37 mouse cellular contexts compared by ENCODE assay signal in genomic region chr14:26975490-26975889, GRCm38 (mm10). TPM values are rescaled to one million over a fixed set of nuclear protein-coding genes. Genes with fewer than 3 reads are reported as not detected.
DNase-seq lines count a peak whose midpoint lies in the region; ATAC-seq and TF ChIP-seq lines count a peak whose summit lies in the region.
"Had no signal": no experiment of that assay in that cellular context is flagged by ENCODE, and none has a peak within 500 bp of the region (broad histone marks: within the 10 kb centered on the region; RNA-seq: fewer than 3 reads in every experiment).

No protein-coding gene starts in this region.

- no peaks in the 10 kb centered on the region for H3K36me3 ChIP-seq in heart, embryonic 11.5 days (ENCODE audit: control insufficient read depth, insufficient read depth, low read length)
- no peaks in the 10 kb centered on the region for H3K36me3 ChIP-seq in heart, embryonic 16.5 days (ENCODE audit: control insufficient read depth, insufficient read depth)
- no peaks in the 10 kb centered on the region for H3K36me3 ChIP-seq in heart, adult 2 months (ENCODE audit: control insufficient read depth, insufficient read depth, low read length)
- H3K36me3 ChIP-seq in testis, adult 2 months (ENCODE audit: control insufficient read depth, insufficient read depth, low read length) = no peaks in the 10 kb centered on the region
- H3K36me3 ChIP-seq: forebrain, embryonic 12.5 days; hindbrain, embryonic 10.5 days; hindbrain, embryonic 15.5 days; kidney, embryonic 15.5 days; liver, embryonic 12.5 days had no signal

- no peak overlapping the region for H3K9ac ChIP-seq in heart, embryonic 11.5 days (ENCODE audit: low read depth, low read length)
- no peak overlapping the region for H3K9ac ChIP-seq in heart, embryonic 16.5 days (ENCODE audit: low read length)
- H3K9ac ChIP-seq in heart, adult 2 months (ENCODE audit: low read depth, low read length) = no peak overlapping the region
- H3K9ac ChIP-seq: forebrain, embryonic 12.5 days; hindbrain, embryonic 15.5 days; kidney, embryonic 15.5 days; liver, embryonic 12.5 days; liver, postnatal 0 days had no signal

- no peak overlapping the region for H3K4me3 ChIP-seq in heart, embryonic 11.5 days (ENCODE audit: low read depth, low read length)
- H3K4me3 ChIP-seq in heart, embryonic 16.5 days (ENCODE audit: low read length) = no peak overlapping the region
- no peak overlapping the region for H3K4me3 ChIP-seq in heart, adult 2 months
- H3K4me3 ChIP-seq in testis, adult 2 months (ENCODE audit: control insufficient read depth, low read depth, low read length) = no peak overlapping the region
- H3K4me3 ChIP-seq: erythroblast, embryonic 14.5 days; forebrain, embryonic 12.5 days; hindbrain, embryonic 10.5 days; hindbrain, embryonic 15.5 days; kidney, embryonic 15.5 days; layer of hippocampus, adult 2 months; left cerebral cortex, adult 2 months; liver, embryonic 12.5 days had no signal

- no peak overlapping the region for H3K4me2 ChIP-seq in heart, embryonic 11.5 days
- H3K4me2 ChIP-seq in heart, embryonic 16.5 days (ENCODE audit: low read depth, low read length) = no peak overlapping the region
- H3K4me2 ChIP-seq: forebrain, embryonic 12.5 days; hindbrain, embryonic 15.5 days; kidney, embryonic 15.5 days; liver, embryonic 12.5 days; midbrain, embryonic 11.5 days had no signal

- H3K9me3 ChIP-seq in heart, embryonic 11.5 days (replicated peaks; ENCODE audit: control insufficient read depth, low read length) = no peaks in the 10 kb centered on the region
- no peaks in the 10 kb centered on the region for H3K9me3 ChIP-seq in heart, embryonic 16.5 days (replicated peaks; ENCODE audit: control insufficient read depth, low read length)
- H3K9me3 ChIP-seq: hindbrain, embryonic 10.5 days; hindbrain, embryonic 15.5 days; kidney, embryonic 15.5 days; liver, embryonic 12.5 days had no signal

- no peak for TF ChIP-seq CTCF in heart, adult 2 months (IDR thresholded peaks at IDR 0.05)
- no peak for TF ChIP-seq CTCF in testis, adult 2 months (IDR thresholded peaks at IDR 0.05; ENCODE audit: control insufficient read depth, insufficient read depth, insufficient replicate concordance, low read depth, low read length)

- 62% methylated on average over 3 of the region's 3 CpGs for WGBS in heart, embryonic 11.5 days (ENCODE audit: insufficient replicate concordance)
- 54% methylated on average over 3 of the region's 3 CpGs for WGBS in heart, embryonic 16.5 days
- WGBS in heart, adult 2 months = 70% methylated on average over 3 of the region's 3 CpGs

- H3K27me3 ChIP-seq in heart, embryonic 11.5 days (ENCODE audit: control insufficient read depth, insufficient read depth, low read length) = no peaks in the 10 kb centered on the region
- no peaks in the 10 kb centered on the region for H3K27me3 ChIP-seq in heart, embryonic 16.5 days (ENCODE audit: control insufficient read depth, insufficient read depth, low read length)
- H3K27me3 ChIP-seq in heart, adult 2 months (ENCODE audit: control insufficient read depth, insufficient read depth, low read length) = no peaks in the 10 kb centered on the region
- no peaks in the 10 kb centered on the region for H3K27me3 ChIP-seq in testis, adult 2 months (ENCODE audit: control insufficient read depth, insufficient read depth, low read length)
- H3K27me3 ChIP-seq: hindbrain, embryonic 15.5 days; kidney, embryonic 15.5 days; liver, embryonic 12.5 days had no signal

- intact Hi-C loops in heart, adult 2 months (cut with DNase I) = loop anchor here (10.0 kb wide), 1 partner anchor 449 kb away; the partner anchor contains the start of gene Fam208a
- intact Hi-C loops in left cerebral cortex, postnatal 36 days (cut with DNase I) = loop anchor here (10.0 kb wide), 2 partner anchors 301 to 449 kb away; partner anchors contain the start of gene Fam208a

- no peak for TF ChIP-seq EP300 in heart, adult 2 months (IDR thresholded peaks at IDR 0.05; ENCODE audit: insufficient read depth, low read depth, low read length)

- ATAC-seq in heart, embryonic 11.5 days (replicated peaks; ENCODE audit: insufficient number of reproducible peaks, low FRiP score, low TSS enrichment) = no peak
- ATAC-seq in heart, embryonic 16.5 days (replicated peaks; ENCODE audit: extremely low read depth, insufficient read depth, low FRiP score) = no peak
- ATAC-seq: inflammation-experienced regulatory T-cells, adult 6 months; liver, embryonic 12.5 days; liver, postnatal 0 days; midbrain, embryonic 16.5 days had no signal

- no peaks in the 10 kb centered on the region for H3K4me1 ChIP-seq in heart, embryonic 11.5 days (ENCODE audit: control insufficient read depth, insufficient read depth, low read length)
- peaks cover 2% of the 10 kb centered on the region; the same call in 1 of the 2 replicates for H3K4me1 ChIP-seq in heart, embryonic 16.5 days (ENCODE audit: control insufficient read depth, insufficient read depth, low read length)
- peaks cover 1% of the 10 kb centered on the region; the same call in 1 of the 2 replicates for H3K4me1 ChIP-seq in heart, adult 2 months (ENCODE audit: control insufficient read depth, insufficient read depth, low read length)
- peaks cover 9% of the 10 kb centered on the region for H3K4me1 ChIP-seq in testis, adult 2 months (ENCODE audit: control insufficient read depth, insufficient read depth, low read length)

- DNase-seq in heart, postnatal 4 days = no peak
- no peak for DNase-seq in heart, adult 2 months
- no peak for DNase-seq in testis, postnatal 10 days (ENCODE audit: low spot score)
- peak; percentile 64 to 69 for DNase-seq in adrenal gland, postnatal 36 days
- no peak for DNase-seq in left cerebral cortex, postnatal 36 days (ENCODE audit: low spot score in 2 of 2)
- DNase-seq: cerebellum, adult 2 months; gastrocnemius, postnatal 10 days; kidney, adult 11 months; kidney, postnatal 25 days; liver, postnatal 0 days; lung, postnatal 36 days; retina, postnatal 1 day; right cerebral cortex, postnatal 14 days; thymus, adult 2 months; thymus, postnatal 36 days had no signal

- no peaks in the 10 kb centered on the region for H3K79me2 ChIP-seq in heart, adult 2 months (replicated peaks; ENCODE audit: control insufficient read depth, insufficient read depth, low read length)

- no peak for TF ChIP-seq POLR2A in heart, adult 2 months (IDR thresholded peaks at IDR 0.05; ENCODE audit: insufficient read depth, low read depth, low read length)
- no peak for TF ChIP-seq POLR2A in testis, adult 2 months (IDR thresholded peaks at IDR 0.05; ENCODE audit: control insufficient read depth, low read depth, low read length)

- H3K27ac ChIP-seq in heart, embryonic 11.5 days (ENCODE audit: low read depth, low read length) = peak overlapping the region; percentile 31; the same call in 1 of the 2 replicates
- H3K27ac ChIP-seq in heart, embryonic 16.5 days (ENCODE audit: low read length) = peak overlapping the region; percentile 56
- no peak overlapping the region for H3K27ac ChIP-seq in heart, adult 2 months
- H3K27ac ChIP-seq in testis, adult 2 months (ENCODE audit: control insufficient read depth, insufficient read depth, low read depth, low read length) = peak overlapping the region; percentile 17; the same call in 1 of the 2 replicates
- H3K27ac ChIP-seq: forebrain, embryonic 12.5 days; hindbrain, embryonic 10.5 days; hindbrain, embryonic 15.5 days; kidney, embryonic 15.5 days; layer of hippocampus, adult 2 months; left cerebral cortex, adult 2 months; liver, embryonic 12.5 days had no signal

RNA-seq across cellular contexts. Expression of gene Appl1, which starts 4.5 kb away (rescaled TPM):
- 25.4 and 36.0 TPM in 2 replicates for polyA plus RNA-seq in heart, embryonic 11.5 days (2014; fragmentation: Nextera tagmentation; extraction: Ambion mirVana)
- 10 to 100 TPM; 26.9 to 28.9 TPM for total RNA-seq in heart, postnatal 4 days (2021)
- 25.0 and 30.4 TPM in 2 replicates for polyA plus RNA-seq in heart, embryonic 16.5 days (2015; fragmentation: Nextera tagmentation; extraction: Ambion mirVana)
- 10 to 100 TPM; 18.9 to 19.5 TPM for total RNA-seq in heart, adult 2 months (2021)
- 3.6 and 11.2 TPM in 2 replicates for polyA plus RNA-seq in heart, adult 2 months (2012; rRNA removed)
- polyA plus RNA-seq in testis, adult 2 months (2012; rRNA removed) = 3.8 and 4.9 TPM in 2 replicates
- 10 to 100 TPM; 39.3 to 44.3 TPM for total RNA-seq in adrenal gland, postnatal 36 days (2021)
- 10 to 100 TPM; 54.7 to 63.5 TPM for total RNA-seq in left cerebral cortex, postnatal 36 days (2021)

RNA-seq across cellular contexts. Expression of gene Hesx1, which starts 18.7 kb away (rescaled TPM):
- polyA plus RNA-seq in heart, embryonic 11.5 days (2014; fragmentation: Nextera tagmentation; extraction: Ambion mirVana) = 0.76 and 1.7 TPM in 2 replicates
- total RNA-seq in heart, postnatal 4 days (2021) = under 1 TPM in 1 of 2 experiments, not detected in 1; 0.23 TPM
- polyA plus RNA-seq in heart, embryonic 16.5 days (2015; fragmentation: Nextera tagmentation; extraction: Ambion mirVana) = 0.29 TPM in 1 of 2 replicates, not detected in the other
- total RNA-seq in heart, adult 2 months (2021) = not detected
- polyA plus RNA-seq in heart, adult 2 months (2012; rRNA removed) = not detected in 2 replicates
- not detected in 2 replicates for polyA plus RNA-seq in testis, adult 2 months (2012; rRNA removed)
- not detected for total RNA-seq in adrenal gland, postnatal 36 days (2021)
- not detected for total RNA-seq in left cerebral cortex, postnatal 36 days (2021)
- total RNA-seq: adrenal gland, adult 18-20 months; gastrocnemius, postnatal 10 days; layer of hippocampus, adult 2 months; layer of hippocampus, postnatal 14 days; left cerebral cortex, adult 2 months; left cerebral cortex, postnatal 4 days; MEL; neutrophil, adult 5-6 weeks had no signal
- polyA plus RNA-seq: cerebellum, adult 2 months; cortical plate, adult 2 months; forebrain, embryonic 12.5 days; lung, embryonic 16.5 days; midbrain, embryonic 11.5 days; neural tube, embryonic 11.5 days; thymus, adult 2 months had no signal

Comparison
In these comparisons a context has a peak if more than half of its experiments do, and no peak if none do; other contexts are left out.
1. DNase-seq: peak in adrenal gland, postnatal 36 days (2 of 2); none in heart, postnatal 4 days (single experiment), heart, adult 2 months (0 of 2), testis, postnatal 10 days (single experiment) and left cerebral cortex, postnatal 36 days (0 of 2).